Mouse (Mus musculus) neural tube, embryonic 12.5 days (tissue): ENCODE data around the gene Pdzd2. TPM values are rescaled to one million over a fixed set of nuclear protein-coding genes. Genes with fewer than 3 reads are reported as not detected.

ENCODE experiments used
- ATAC-seq: fragments of 200-750 bp; cut with Nextera tagmentation; 2 replicates; pipeline ENCODE4 v1.8.0; 2017; ENCODE audit warnings: low read depth, mild to moderate bottlenecking, moderate TSS enrichment, moderate library complexity; ENCODE audit not compliant: low FRiP score
- H3K27ac ChIP-seq: fragments of 300-500 bp; sonication (generic); 2 replicates; pipeline ENCODE4 v1.5.1; 2016
- H3K27me3 ChIP-seq: fragments of 300-500 bp; sonication (generic); replicated peaks from 2 replicates; pipeline ENCODE4 v1.6.1; 2016; ENCODE audit warnings: mild to moderate bottlenecking
- H3K36me3 ChIP-seq: fragments of 300-500 bp; sonication (generic); 2 replicates; pipeline ENCODE4 v1.6.1; 2016; ENCODE audit warnings: mild to moderate bottlenecking
- H3K4me1 ChIP-seq: fragments of 300-500 bp; sonication (generic); 2 replicates; pipeline ENCODE4 v1.6.1; 2016
- H3K4me2 ChIP-seq: fragments of 300-500 bp; sonication (generic); replicated peaks from 2 replicates; pipeline ENCODE4 v1.6.1; 2016; ENCODE audit warnings: mild to moderate bottlenecking
- H3K4me3 ChIP-seq: fragments of 300-500 bp; sonication (generic); 2 replicates; pipeline ENCODE4 v1.5.1; 2016
- H3K9ac ChIP-seq: fragments of 300-500 bp; sonication (generic); 2 replicates; pipeline ENCODE4 v1.6.1; 2016; ENCODE audit warnings: mild to moderate bottlenecking
- H3K9me3 ChIP-seq: fragments of 300-500 bp; sonication (generic); 2 replicates; pipeline ENCODE4 v1.6.1; 2016; ENCODE audit warnings: mild to moderate bottlenecking
- WGBS: fragments of 180-500 bp; shearing (Covaris S2); methylation state at CpG from one replicate; pipeline ENCODE4 v1.1.7; 2016; 5-methylcytosine and 5-hydroxymethylcytosine counted together
- polyA plus RNA-seq: library from polyadenylated mRNA; unstranded; fragments of >200 nt; fragmentation: Nextera tagmentation; extraction: Ambion mirVana; gene quantifications from 2 replicates; pipeline ENCODE4 v1.2.1, GENCODE M21; 2016

Pdzd2 gene
- polyA plus RNA-seq, 1 experiment from 2014 or later: 7.3 TPM

DNA sequence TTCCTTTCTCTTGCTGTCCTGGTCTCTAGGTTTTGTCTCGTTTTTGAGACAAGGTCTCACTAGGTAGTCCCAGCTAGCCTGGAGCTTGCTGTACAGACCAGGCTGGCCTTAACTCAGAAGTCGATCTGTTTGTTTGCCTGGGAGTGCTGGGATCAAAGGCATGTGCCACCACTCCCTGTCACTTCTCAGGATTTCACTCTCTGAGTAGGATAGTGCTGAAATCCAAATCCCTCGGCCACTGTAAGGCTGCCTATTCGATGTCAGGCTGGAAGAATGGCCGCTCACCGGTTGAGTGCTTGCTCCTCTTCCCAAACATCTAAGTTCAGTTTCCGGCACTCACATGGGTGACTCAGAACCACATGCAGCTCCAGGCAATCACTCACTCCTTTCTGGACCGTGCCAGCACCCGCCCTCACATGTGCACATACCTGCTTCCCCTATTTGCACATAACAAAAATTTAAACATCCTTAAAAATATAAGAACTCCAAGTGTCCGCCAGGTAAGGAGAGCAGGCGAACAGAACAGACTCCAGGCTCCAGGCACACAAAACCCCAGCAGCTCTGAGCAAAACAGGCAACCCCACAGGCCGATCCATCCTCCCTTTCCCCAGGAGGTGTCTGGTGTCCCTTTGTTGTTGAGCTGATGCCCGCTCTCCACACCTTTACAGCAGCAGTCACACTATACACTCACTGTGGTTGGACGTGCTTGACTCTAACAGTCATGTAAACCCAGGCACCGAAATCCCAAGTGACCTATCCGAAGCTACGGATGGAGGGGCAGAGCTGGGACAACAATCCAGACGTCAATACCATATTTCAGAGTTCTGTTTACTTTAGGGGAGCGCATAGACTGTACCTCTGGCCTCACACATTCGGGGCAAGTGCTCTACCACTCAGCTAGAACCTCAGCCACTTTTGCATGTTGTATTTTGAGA, 124.5 kb downstream of the Pdzd2 start:
- 73% methylated on average over 20 of the region's 20 CpGs for WGBS
- H3K9me3 ChIP-seq: no peaks in the 10 kb centered on the region
- H3K4me1 ChIP-seq: no peaks in the 10 kb centered on the region
- H3K9ac ChIP-seq: no peak overlapping the region
- no peak overlapping the region for H3K27ac ChIP-seq
- H3K27me3 ChIP-seq: no peaks in the 10 kb centered on the region
- H3K4me2 ChIP-seq: no peak overlapping the region
- ATAC-seq: no peak
- H3K36me3 ChIP-seq: no peaks in the 10 kb centered on the region
- H3K4me3 ChIP-seq: no peak overlapping the region

DNA sequence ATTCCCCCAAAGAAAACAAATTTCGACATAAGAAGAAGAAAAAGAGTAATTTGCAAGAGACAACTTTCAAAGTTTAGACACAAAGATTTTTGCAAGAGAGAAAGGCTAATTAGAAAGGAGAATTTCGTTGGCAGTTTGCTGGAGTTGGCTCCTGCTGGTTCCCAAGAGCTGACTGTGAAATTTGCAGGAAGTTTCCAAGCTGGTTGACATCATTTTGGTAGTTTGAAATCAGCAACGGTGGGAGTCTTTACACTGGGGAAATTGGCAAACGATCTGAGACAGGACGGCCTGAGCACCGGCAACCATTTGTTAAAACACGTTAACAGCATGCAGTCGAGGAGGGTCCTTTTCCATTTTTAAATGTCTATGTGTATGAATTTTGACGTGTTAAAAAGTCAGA, 125.7 kb downstream of the Pdzd2 start:
- H3K9me3 ChIP-seq: no peaks in the 10 kb centered on the region
- WGBS: 63% methylated on average over 9 of the region's 9 CpGs
- no peak overlapping the region for H3K4me2 ChIP-seq
- H3K9ac ChIP-seq: no peak overlapping the region
- H3K36me3 ChIP-seq: no peaks in the 10 kb centered on the region
- no peaks in the 10 kb centered on the region for H3K27me3 ChIP-seq
- no peak overlapping the region for H3K27ac ChIP-seq
- H3K4me1 ChIP-seq: no peaks in the 10 kb centered on the region
- no peak overlapping the region for H3K4me3 ChIP-seq
- ATAC-seq: no peak

DNA sequence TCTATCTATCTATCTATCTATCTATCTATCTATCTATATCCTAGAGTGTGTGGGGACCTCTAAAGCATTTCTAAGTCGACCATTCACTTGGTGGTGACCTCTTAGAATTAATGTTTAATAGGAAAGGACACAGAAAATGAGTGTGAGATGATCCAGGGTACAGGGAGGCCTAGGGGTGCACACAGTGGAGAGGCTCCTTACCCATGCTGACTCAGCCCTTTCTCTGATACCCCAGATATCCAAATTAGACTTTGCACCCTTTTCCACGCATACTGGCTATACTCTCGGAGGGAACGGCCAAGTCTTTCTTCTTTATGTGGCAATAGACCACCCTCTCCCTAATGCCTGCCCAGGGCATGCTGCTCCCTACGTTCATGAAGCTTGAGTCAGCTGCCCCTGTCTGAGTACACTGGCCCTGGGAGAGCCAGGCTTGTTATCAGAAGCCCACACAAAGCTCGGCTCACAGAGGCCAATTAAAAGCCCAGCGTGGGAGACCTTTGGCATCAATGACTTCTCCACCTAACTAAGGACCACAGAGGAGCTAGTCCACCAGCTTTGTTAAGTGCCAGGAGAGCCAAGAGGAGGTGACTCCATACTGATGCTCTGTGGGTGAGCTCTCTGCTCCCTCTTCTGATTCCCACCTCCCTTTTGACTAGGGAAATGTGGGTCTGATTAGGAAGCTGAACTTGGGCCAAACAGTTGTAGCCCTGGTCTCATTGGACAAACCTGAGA, 126.6 kb downstream of the Pdzd2 start:
- H3K4me2 ChIP-seq: no peak overlapping the region
- no peaks in the 10 kb centered on the region for H3K4me1 ChIP-seq
- H3K9ac ChIP-seq: no peak overlapping the region
- H3K9me3 ChIP-seq: no peaks in the 10 kb centered on the region
- no peaks in the 10 kb centered on the region for H3K27me3 ChIP-seq
- no peaks in the 10 kb centered on the region for H3K36me3 ChIP-seq
- no peak overlapping the region for H3K4me3 ChIP-seq
- H3K27ac ChIP-seq: no peak overlapping the region
- 77% methylated on average over 7 of the region's 7 CpGs for WGBS
- no peak for ATAC-seq

DNA sequence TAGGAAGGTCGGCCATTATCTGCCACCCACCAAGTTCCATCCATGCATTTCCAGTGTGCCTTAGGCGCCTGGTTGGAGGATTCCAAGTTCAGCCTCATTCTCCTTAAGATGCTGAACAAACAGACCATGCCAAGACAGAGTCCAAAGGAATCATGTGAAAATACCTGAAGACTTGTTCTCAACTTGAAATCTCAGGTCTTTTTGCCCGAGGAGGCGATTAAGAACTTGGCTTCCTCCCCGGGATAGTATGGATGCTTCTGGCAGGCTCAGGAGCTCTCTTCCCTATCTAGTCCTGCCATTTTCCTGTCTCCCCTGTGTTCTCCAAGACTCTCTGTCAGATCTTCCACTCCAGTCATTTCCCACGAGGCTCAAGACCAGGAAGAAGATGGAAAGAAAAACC, 131.6 kb downstream of the Pdzd2 start:
- Histone ChIP-seq H3K27ac (no peak overlapping the region), H3K4me2 (no peak overlapping the region), H3K4me3 (no peak overlapping the region), H3K9me3 (no peaks in the 10 kb centered on the region), H3K27me3 (no peaks in the 10 kb centered on the region), H3K36me3 (no peaks in the 10 kb centered on the region), H3K4me1 (0 out of 2 replicates have a peak, but pooled peaks cover 4% of the 10 kb centered on the region), H3K9ac (no peak overlapping the region)
- ATAC-seq: no peak
- WGBS: 93% methylated on average over 6 of the region's 6 CpGs

DNA sequence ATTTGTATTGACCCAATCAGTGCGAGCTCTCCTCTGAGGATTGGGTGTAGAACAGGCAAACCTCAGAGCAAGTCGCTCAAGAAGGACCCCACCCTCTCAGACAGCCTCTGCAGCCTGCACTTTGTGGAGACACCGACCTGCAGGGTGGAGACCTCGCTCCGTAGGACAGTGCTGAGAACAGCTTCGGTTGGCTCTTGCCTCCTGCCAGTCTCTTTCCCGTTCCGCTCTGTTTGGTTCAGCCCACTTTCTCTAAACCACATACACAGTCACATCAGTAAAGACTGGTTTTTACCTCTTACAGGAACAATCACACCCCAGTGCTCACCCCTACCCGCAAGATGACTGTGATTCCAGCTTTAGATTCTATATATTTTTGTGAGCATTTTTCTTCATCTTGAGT, 133.4 kb downstream of the Pdzd2 start:
- 0 out of 2 replicates have a peak, but pooled peaks cover 4% of the 10 kb centered on the region for H3K4me1 ChIP-seq
- no peak overlapping the region for H3K9ac ChIP-seq
- H3K27ac ChIP-seq: no peak overlapping the region
- H3K4me3 ChIP-seq: no peak overlapping the region
- no peak for ATAC-seq
- H3K4me2 ChIP-seq: no peak overlapping the region
- WGBS: 79% methylated on average over 9 of the region's 9 CpGs
- H3K27me3 ChIP-seq: no peaks in the 10 kb centered on the region
- H3K9me3 ChIP-seq: no peaks in the 10 kb centered on the region
- no peaks in the 10 kb centered on the region for H3K36me3 ChIP-seq

DNA sequence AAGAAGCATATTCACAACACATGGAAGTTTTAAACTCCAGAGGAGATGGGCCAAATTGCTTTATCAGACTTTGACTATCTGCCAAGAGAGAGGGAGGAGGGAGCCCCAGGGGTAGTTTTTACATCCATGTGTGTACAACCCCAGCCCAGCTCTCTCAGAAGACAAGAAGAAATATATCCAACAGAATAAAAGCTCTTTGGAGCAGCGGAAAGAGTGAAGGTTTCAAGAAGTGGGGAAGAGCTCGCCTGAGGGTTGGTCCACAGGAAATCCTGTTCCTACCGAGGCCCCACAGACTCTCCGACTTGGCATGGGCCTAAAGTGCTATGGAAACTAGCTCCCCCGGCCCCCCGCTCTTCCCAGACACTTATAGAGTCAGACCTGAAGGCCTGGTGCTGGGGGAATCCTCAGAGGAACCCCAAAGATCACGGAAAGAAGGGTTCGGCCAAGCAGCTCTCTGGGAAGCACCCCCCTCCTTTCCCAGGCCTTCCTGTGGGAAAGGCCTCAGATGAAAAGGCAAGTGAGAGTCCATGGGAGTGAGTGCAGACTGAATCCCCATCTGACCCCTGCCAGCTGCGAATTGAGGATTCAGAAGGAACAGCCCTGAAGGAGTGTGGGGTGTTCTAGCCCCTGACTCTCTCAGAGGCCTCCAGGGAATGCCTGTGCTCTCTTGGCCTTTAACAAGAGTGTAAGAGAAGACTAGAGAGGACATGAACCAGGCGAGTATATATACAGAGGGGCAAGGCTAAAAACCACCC, 134.3 kb downstream of the Pdzd2 start:
- H3K27me3 ChIP-seq: no peaks in the 10 kb centered on the region
- H3K4me1 ChIP-seq: 0 out of 2 replicates have a peak, but pooled peaks cover 4% of the 10 kb centered on the region
- no peak overlapping the region for H3K9ac ChIP-seq
- no peak overlapping the region for H3K27ac ChIP-seq
- 78% methylated on average over 10 of the region's 10 CpGs for WGBS
- no peaks in the 10 kb centered on the region for H3K36me3 ChIP-seq
- H3K4me3 ChIP-seq: no peak overlapping the region
- ATAC-seq: no peak
- H3K4me2 ChIP-seq: no peak overlapping the region
- no peaks in the 10 kb centered on the region for H3K9me3 ChIP-seq

DNA sequence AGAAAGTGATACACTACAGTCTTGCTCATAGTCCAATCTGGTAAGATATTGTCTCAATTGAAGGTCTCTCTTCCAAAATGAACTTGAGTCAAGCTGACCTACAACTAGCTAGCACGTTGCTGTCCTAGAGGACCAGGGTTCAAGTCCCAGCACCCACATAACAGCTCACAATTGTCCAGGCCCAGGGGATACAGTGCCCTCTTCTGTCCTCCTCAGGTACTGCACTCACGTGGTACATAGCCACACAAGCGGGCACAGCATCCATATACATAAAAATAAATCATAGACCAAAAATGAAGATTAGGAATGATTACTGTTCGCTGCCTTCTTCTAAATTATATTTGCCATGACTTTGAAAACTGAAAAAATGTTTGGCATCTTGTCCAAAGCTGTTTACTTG, 136.1 kb downstream of the Pdzd2 start:
- Histone ChIP-seq H3K36me3 (no peaks in the 10 kb centered on the region), H3K9ac (no peak overlapping the region), H3K27me3 (no peaks in the 10 kb centered on the region), H3K4me3 (no peak overlapping the region), H3K4me2 (no peak overlapping the region), H3K27ac (no peak overlapping the region), H3K9me3 (no peaks in the 10 kb centered on the region), H3K4me1 (0 out of 2 replicates have a peak, but pooled peaks cover 4% of the 10 kb centered on the region)
- WGBS: 95% methylated on average over 4 of the region's 4 CpGs
- no peak for ATAC-seq

DNA sequence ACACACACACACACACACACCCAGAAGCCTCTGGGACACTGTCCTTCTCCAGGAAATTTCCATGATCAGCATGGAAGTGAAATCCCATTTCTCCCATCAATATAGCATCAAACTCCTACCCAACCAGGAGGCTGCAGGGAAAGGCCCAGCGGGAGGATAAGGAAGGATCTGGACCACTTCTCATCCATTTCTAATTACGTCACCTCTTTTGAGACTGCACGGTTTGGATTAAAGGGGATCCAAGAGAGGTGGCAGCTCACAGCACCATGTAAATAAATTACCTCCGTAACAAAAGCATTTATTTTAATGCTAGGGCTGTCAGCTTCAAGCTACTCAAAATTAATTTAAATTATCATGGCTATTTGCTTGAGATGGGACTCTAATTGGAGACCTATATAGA, 146.6 kb downstream of the Pdzd2 start:
- no peaks in the 10 kb centered on the region for H3K36me3 ChIP-seq
- no peak overlapping the region for H3K27ac ChIP-seq
- no peaks in the 10 kb centered on the region for H3K9me3 ChIP-seq
- no peak overlapping the region for H3K4me2 ChIP-seq
- WGBS: 68% methylated on average over 4 of the region's 4 CpGs
- ATAC-seq: no peak
- no peaks in the 10 kb centered on the region for H3K4me1 ChIP-seq
- H3K9ac ChIP-seq: no peak overlapping the region
- no peak overlapping the region for H3K4me3 ChIP-seq
- H3K27me3 ChIP-seq: no peaks in the 10 kb centered on the region

DNA sequence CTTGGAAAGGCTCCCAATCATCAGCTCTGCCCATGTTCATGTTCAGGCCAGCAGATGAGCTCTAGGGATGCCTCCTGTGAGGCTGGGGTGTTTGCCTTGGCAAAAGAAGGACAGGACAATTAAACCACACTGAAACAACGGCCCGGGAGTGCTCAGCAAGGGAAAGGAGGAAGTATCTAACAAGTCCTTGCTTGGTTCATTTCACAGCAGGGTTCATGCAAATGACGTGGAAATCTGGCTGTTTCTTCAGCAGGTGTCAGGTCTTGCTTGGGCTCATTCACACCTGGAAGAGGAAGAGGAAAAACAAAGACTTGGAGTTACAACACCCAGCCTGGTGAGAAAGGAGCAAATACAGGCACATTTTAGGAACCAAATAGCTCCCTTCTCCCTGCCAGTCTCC, 147.1 kb downstream of the Pdzd2 start:
- ATAC-seq: no peak
- Histone ChIP-seq H3K4me1 (no peaks in the 10 kb centered on the region), H3K27me3 (no peaks in the 10 kb centered on the region)

DNA sequence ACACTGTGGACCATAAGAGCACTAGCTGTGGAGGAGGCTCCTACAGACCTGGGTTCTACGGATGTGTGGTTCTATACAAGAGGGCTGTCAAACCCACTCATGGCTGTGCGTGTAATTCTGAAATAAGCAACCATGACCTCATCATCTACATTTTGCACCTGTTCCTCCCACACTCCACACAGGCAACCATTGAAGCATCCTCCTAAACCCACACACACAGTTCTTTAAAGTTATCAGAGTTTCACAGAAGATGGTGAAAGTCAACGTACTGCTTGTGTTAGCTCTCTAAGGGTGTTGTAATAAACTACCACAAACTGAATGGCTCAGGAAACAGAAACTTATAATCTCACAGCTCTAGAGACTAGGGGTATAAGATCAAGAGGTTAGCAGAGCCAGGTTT, 151.1 kb downstream of the Pdzd2 start:
- ATAC-seq: no peak
- Histone ChIP-seq H3K4me2 (no peak overlapping the region), H3K27me3 (no peaks in the 10 kb centered on the region), H3K4me1 (no peaks in the 10 kb centered on the region), H3K27ac (no peak overlapping the region), H3K36me3 (no peaks in the 10 kb centered on the region), H3K9ac (no peak overlapping the region), H3K4me3 (no peak overlapping the region), H3K9me3 (no peaks in the 10 kb centered on the region)
- WGBS: 90% methylated on average over 3 of the region's 3 CpGs

More for the DNA sequence above, 147.1 kb downstream of the Pdzd2 start:
- H3K9me3 ChIP-seq: no peaks in the 10 kb centered on the region
- no peak overlapping the region for H3K9ac ChIP-seq
- no peak overlapping the region for H3K4me3 ChIP-seq
- 27% methylated on average over 3 of the region's 3 CpGs for WGBS
- H3K27ac ChIP-seq: no peak overlapping the region
- H3K36me3 ChIP-seq: no peaks in the 10 kb centered on the region
- no peak overlapping the region for H3K4me2 ChIP-seq

DNA sequence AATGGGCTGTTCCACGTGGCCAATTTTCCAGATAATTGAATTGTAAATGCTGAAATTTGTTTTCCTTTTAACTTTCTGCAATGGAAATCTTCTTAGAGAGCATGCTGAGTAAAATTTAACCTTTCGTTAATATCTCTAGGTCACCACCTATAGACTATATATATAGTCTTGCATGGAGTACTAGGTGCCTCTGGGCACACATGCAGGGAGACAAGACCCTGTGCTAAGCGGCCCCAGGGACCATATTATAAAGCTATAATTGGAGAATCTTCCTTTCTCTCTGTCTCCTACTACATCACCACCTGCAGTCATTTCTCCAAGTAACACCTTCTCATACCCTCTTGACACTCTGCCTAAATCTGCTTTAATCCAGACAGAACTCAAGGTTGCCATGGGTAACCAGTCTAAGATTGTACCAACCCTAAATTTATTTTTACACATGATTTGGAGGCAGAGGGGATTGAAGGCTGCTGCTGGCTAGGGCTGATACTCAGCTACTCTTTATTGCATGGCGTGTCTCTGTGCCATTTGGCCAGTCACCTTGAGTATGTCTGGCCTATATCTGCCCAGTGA, 152.8 kb downstream of the Pdzd2 start:
- Histone ChIP-seq H3K4me1 (no peaks in the 10 kb centered on the region), H3K9ac (no peak overlapping the region), H3K4me3 (no peak overlapping the region), H3K4me2 (no peak overlapping the region), H3K27ac (no peak overlapping the region), H3K36me3 (no peaks in the 10 kb centered on the region), H3K27me3 (no peaks in the 10 kb centered on the region), H3K9me3 (no peaks in the 10 kb centered on the region)
- no peak for ATAC-seq
- 79% methylated on average over 4 of the region's 4 CpGs for WGBS

DNA sequence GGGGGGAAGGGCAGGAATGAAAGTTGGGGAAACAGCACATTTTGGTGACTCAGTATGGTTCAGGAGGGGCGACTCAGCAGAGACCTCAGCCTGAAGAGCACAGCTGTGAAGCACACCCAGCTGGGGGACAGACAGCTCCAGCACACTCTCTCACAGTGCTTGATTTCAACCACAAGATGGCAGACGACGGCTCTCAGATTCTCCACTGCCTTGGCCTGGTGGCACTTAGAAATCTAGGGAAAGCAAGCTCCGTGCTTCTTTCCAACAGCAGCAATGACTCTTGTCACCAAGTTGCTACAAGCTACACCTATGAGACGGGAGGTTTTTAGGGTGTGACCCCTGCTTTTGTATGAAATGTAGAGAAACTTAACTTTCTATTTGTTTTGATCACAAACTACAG, 153.6 kb downstream of the Pdzd2 start:
- peak; percentile 92 for ATAC-seq
- WGBS: 8% methylated on average over 5 of the region's 5 CpGs
- no peak overlapping the region for H3K4me2 ChIP-seq
- H3K4me1 ChIP-seq: no peaks in the 10 kb centered on the region
- no peaks in the 10 kb centered on the region for H3K27me3 ChIP-seq
- H3K36me3 ChIP-seq: no peaks in the 10 kb centered on the region
- no peaks in the 10 kb centered on the region for H3K9me3 ChIP-seq
- no peak overlapping the region for H3K27ac ChIP-seq
- H3K9ac ChIP-seq: no peak overlapping the region
- H3K4me3 ChIP-seq: no peak overlapping the region
